Mouse (Mus musculus): Measurements from ENCODE around the gene Mettl5. TPM values are rescaled to one million over a fixed set of nuclear protein-coding genes. Genes with fewer than 3 reads are reported as not detected.

Gene Mettl5
- polyA plus RNA-seq, 1 experiment, result 2.3 TPM

DNA sequence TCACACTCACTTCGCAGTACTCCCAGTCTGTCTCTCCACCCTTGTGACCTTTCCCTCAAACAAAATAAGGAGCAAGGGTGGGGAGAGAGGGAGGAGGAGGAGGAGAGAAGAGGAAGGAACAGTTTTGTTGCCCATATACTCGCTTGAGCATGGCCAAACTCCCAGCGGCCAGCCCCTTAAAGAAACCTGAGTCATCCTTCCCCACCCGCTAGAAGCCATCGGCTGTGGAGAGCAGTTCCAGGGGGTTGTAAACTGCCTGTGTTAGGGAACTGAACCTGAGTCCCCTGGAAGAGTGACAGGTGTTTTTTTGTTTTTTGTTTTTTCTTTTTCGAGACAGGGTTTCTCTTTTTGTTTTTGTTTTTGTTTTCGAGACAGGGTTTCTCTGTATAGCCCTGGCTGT is 5.4 kb upstream of the Mettl5 start:
- no peak for TF ChIP-seq CTCF (IDR thresholded peaks at IDR 0.05; ENCODE audit: extremely low read depth, insufficient read length, insufficient replicate concordance, low read depth, low read length)
- TF ChIP-seq POLR2A (IDR thresholded peaks at IDR 0.05; ENCODE audit: low read depth, low read length), result no peak

GRCm38 (mm10) chr2:69888957-69889356 is 3.5 kb upstream of the Mettl5 start:
- Histone ChIP-seq H3K36me3 (ENCODE audit: control insufficient read depth, insufficient read depth, low read length) (no peaks in the 10 kb centered on the region), H3K4me1 (ENCODE audit: control insufficient read depth, insufficient read depth, insufficient read length, low read length) (peaks cover 2% of the 10 kb centered on the region; the same call in 1 of the 2 replicates), H3K27ac (ENCODE audit: insufficient read depth, low read depth, low read length) (no peak overlapping the region), H3K4me3 (ENCODE audit: low read depth, low read length) (no peak overlapping the region), H3K27me3 (ENCODE audit: control insufficient read depth, insufficient read depth, low read length) (no peaks in the 10 kb centered on the region)
- 65% methylated on average over 2 of the region's 2 CpGs for WGBS
- TF ChIP-seq CTCF (IDR thresholded peaks at IDR 0.05; ENCODE audit: extremely low read depth, insufficient read length, insufficient replicate concordance, low read depth, low read length), result no peak
- no peak for TF ChIP-seq POLR2A (IDR thresholded peaks at IDR 0.05; ENCODE audit: low read depth, low read length)

More for the DNA sequence above, 5.4 kb upstream of the Mettl5 start:
- Histone ChIP-seq H3K4me1 (ENCODE audit: control insufficient read depth, insufficient read depth, insufficient read length, low read length) (no peaks in the 10 kb centered on the region), H3K36me3 (ENCODE audit: control insufficient read depth, insufficient read depth, low read length) (no peaks in the 10 kb centered on the region), H3K27me3 (ENCODE audit: control insufficient read depth, insufficient read depth, low read length) (no peaks in the 10 kb centered on the region), H3K27ac (ENCODE audit: insufficient read depth, low read depth, low read length) (no peak overlapping the region), H3K4me3 (ENCODE audit: low read depth, low read length) (no peak overlapping the region)
- 54% methylated on average over 7 of the region's 7 CpGs for WGBS

- H3K36me3 ChIP-seq (ENCODE audit: control insufficient read depth, insufficient read depth, low read length), result no peaks in the 10 kb centered on the region
- no peaks in the 10 kb centered on the region for H3K27me3 ChIP-seq (ENCODE audit: control insufficient read depth, insufficient read depth, low read length)
- peaks cover 2% of the 10 kb centered on the region; the same call in 1 of the 2 replicates for H3K4me1 ChIP-seq (ENCODE audit: control insufficient read depth, insufficient read depth, insufficient read length, low read length)
- peak overlapping the region; percentile 83 for H3K4me3 ChIP-seq (ENCODE audit: low read depth, low read length)
- TF ChIP-seq CTCF (IDR thresholded peaks at IDR 0.05; ENCODE audit: extremely low read depth, insufficient read length, insufficient replicate concordance, low read depth, low read length), result no peak
- H3K27ac ChIP-seq (ENCODE audit: insufficient read depth, low read depth, low read length), result 0 out of 2 replicates have a peak overlapping the region, but pooled peaks have one; percentile 5
- 1% methylated on average over 12 of the region's 12 CpGs for WGBS
These were observed 365 bp downstream of the Mettl5 start for GRCm38 (mm10) chr2:69885050-69885449.

DNA sequence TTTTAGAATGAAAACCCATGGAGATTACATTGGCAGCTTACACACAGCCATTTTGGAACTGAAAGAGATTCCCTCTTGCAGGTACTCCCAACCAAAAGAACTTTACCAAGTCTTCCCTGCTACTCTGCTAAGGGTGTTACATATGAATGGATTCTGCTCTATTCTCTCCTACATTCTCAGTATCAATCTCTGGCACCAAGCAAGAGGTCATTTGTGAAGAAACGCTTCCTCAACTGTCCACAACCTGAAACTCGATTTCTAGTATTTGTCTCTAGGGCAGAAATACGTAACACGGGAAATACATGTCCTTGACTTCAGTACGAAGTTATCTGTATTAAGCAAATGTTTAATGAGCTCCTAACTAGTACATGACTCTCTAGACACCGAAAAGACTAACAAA is 834 bp downstream of the Mettl5 start:
- Histone ChIP-seq H3K36me3 (ENCODE audit: control insufficient read depth, insufficient read depth, low read length) (no peaks in the 10 kb centered on the region), H3K27me3 (ENCODE audit: control insufficient read depth, insufficient read depth, low read length) (no peaks in the 10 kb centered on the region), H3K27ac (ENCODE audit: insufficient read depth, low read depth, low read length) (no peak overlapping the region), H3K4me3 (ENCODE audit: low read depth, low read length) (no peak overlapping the region), H3K4me1 (ENCODE audit: control insufficient read depth, insufficient read depth, insufficient read length, low read length) (peaks cover 2% of the 10 kb centered on the region; the same call in 1 of the 2 replicates)
- WGBS, result 16% methylated on average over 6 of the region's 6 CpGs
- TF ChIP-seq CTCF (IDR thresholded peaks at IDR 0.05; ENCODE audit: extremely low read depth, insufficient read length, insufficient replicate concordance, low read depth, low read length), result no peak
- TF ChIP-seq POLR2A (IDR thresholded peaks at IDR 0.05; ENCODE audit: low read depth, low read length), result no peak

DNA sequence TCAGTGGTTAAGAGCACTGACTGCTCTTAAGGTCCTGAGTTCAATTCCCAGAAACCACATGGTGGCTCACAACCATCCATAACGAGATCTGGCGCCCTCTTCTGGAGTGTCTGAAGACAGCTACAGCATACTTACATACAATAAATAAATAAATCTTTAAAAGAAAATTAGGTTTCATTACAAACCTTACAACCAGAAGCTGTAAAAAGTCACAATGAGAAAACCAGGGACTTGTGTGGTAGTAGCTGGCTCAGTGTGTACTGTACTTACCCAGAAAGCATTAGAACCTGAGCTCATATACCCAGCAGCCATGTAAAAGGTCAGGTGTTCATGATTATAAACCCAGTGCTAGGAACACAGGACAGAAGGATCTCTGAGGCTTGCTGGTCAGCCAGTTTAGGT is 1.4 kb downstream of the Mettl5 start:
- H3K36me3 ChIP-seq (ENCODE audit: control insufficient read depth, insufficient read depth, low read length), result no peaks in the 10 kb centered on the region; the same call in 1 of the 2 replicates
- H3K4me1 ChIP-seq (ENCODE audit: control insufficient read depth, insufficient read depth, insufficient read length, low read length), result peaks cover 2% of the 10 kb centered on the region; the same call in 1 of the 2 replicates
- TF ChIP-seq CTCF (IDR thresholded peaks at IDR 0.05; ENCODE audit: extremely low read depth, insufficient read length, insufficient replicate concordance, low read depth, low read length) (peak; percentile 18; the same call in 1 of the 2 replicates), POLR2A (IDR thresholded peaks at IDR 0.05; ENCODE audit: low read depth, low read length) (no peak)
- H3K27ac ChIP-seq (ENCODE audit: insufficient read depth, low read depth, low read length), result no peak overlapping the region
- H3K27me3 ChIP-seq (ENCODE audit: control insufficient read depth, insufficient read depth, low read length), result no peaks in the 10 kb centered on the region
- H3K4me3 ChIP-seq (ENCODE audit: low read depth, low read length), result no peak overlapping the region
- WGBS, result 55% methylated on average over 2 of the region's 2 CpGs

DNA sequence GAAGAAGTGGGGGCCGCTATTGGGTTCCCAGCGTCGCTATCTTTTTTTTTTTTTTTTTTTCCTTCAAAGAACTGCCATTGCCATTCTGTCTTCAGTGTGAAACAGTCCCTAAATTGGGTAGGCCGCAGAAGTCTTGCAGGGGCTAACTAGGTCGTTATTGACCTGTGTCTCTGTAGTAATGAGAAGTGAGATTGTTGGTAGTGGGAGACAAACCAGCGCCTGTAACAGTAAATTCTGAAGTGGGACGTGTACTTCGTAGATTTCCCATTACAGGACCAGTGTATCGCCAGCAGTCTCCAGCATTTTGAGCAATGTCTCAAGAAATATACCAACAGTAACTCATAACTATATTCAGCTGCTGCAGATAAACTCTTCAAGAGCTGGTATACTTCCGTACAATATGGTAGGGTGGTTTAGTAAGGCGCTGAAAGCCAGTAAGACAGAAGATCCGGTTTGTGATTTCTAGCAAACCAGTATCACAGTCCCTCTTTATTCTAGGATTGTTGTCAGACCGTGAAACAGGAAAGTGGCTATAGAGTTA is 23.2 kb downstream of the Mettl5 start:
- peak overlapping the region; percentile 85 for H3K4me3 ChIP-seq (ENCODE audit: low read depth, low read length)
- WGBS, result 1% methylated on average over 13 of the region's 13 CpGs
- no peaks in the 10 kb centered on the region for H3K4me1 ChIP-seq (ENCODE audit: control insufficient read depth, insufficient read depth, insufficient read length, low read length)
- H3K27me3 ChIP-seq (ENCODE audit: control insufficient read depth, insufficient read depth, low read length), result no peaks in the 10 kb centered on the region
- TF ChIP-seq POLR2A (IDR thresholded peaks at IDR 0.05; ENCODE audit: low read depth, low read length) (no peak), CTCF (IDR thresholded peaks at IDR 0.05; ENCODE audit: extremely low read depth, insufficient read length, insufficient replicate concordance, low read depth, low read length) (no peak)
- peaks cover 8% of the 10 kb centered on the region for H3K36me3 ChIP-seq (ENCODE audit: control insufficient read depth, insufficient read depth, low read length)
- no peak overlapping the region for H3K27ac ChIP-seq (ENCODE audit: insufficient read depth, low read depth, low read length)

DNA sequence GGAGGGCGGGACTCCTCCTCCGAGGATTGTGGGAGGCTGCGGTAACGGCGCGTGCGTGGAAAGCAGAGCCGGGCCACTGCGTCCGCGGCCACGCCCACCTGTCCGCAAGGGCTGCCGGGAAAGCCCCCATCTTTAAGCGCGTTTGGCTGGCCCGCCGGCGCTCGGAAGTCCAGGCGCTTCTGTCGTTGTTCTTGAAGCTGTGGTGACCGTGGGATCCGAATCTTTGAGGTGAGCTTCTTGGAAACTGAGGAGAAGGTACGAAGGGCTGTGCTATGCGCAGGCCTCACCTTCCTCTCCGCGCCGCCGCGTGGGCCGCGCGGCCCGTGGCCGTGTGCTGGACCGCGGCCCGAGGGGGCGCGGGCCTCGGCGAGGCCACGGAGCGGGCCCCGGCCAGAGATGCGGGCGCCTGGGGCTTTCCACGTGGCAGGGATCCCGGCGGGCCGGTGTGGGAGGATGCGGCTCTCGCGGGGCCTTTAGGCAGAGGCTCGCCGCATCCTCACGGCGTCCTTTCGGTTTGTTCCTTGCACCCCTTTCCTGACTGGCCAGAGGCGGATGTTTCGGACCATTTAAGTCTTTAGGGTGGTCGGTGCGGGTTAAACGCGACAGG is 23.8 kb downstream of the Mettl5 start, which contains the start of gene Ssb:
Ssb (plus strand) TSS at position 78 of the 607 bp plus-strand sequence.
- WGBS, result under 1% methylated on average over 66 of the region's 66 CpGs
- Histone ChIP-seq H3K36me3 (ENCODE audit: control insufficient read depth, insufficient read depth, low read length) (peaks cover 7% of the 10 kb centered on the region), H3K27me3 (ENCODE audit: control insufficient read depth, insufficient read depth, low read length) (no peaks in the 10 kb centered on the region), H3K4me3 (ENCODE audit: low read depth, low read length) (peak within 1 kb of the TSS; percentile 85), H3K4me1 (ENCODE audit: control insufficient read depth, insufficient read depth, insufficient read length, low read length) (no peaks in the 10 kb centered on the region), H3K27ac (ENCODE audit: insufficient read depth, low read depth, low read length) (peak within 1 kb of the TSS; percentile 71)
- no peak for TF ChIP-seq CTCF (IDR thresholded peaks at IDR 0.05; ENCODE audit: extremely low read depth, insufficient read length, insufficient replicate concordance, low read depth, low read length)
- peak; percentile 79 for TF ChIP-seq POLR2A (IDR thresholded peaks at IDR 0.05; ENCODE audit: low read depth, low read length)
